Comparison of ENCODE assay signal across 8 mouse cellular contexts in genomic region chr7:24610879-24611494, GRCm38 (mm10). TPM values are rescaled to one million over a fixed set of nuclear protein-coding genes. Genes with fewer than 3 reads are reported as not detected.
DNase-seq lines count a peak whose midpoint lies in the region; ATAC-seq and TF ChIP-seq lines count a peak whose summit lies in the region.

No protein-coding gene starts in this region.

- no peak for TF ChIP-seq CTCF in embryonic fibroblast, embryonic 13.5 days (IDR thresholded peaks at IDR 0.05; ENCODE audit: borderline replicate concordance, insufficient read depth, low read length)
- TF ChIP-seq CTCF in kidney, postnatal 0 days (IDR thresholded peaks at IDR 0.05; ENCODE audit: low read depth): no peak

- peak overlapping the region; percentile 28; the same call in 1 of the 2 replicates for H3K9ac ChIP-seq in heart, embryonic 14.5 days (ENCODE audit: low read length)
- H3K9ac ChIP-seq in kidney, postnatal 0 days (ENCODE audit: low read depth, low read length): peak overlapping the region; percentile 46

- H3K27ac ChIP-seq in embryonic fibroblast, embryonic 13.5 days (ENCODE audit: insufficient read depth, low read length): no peak overlapping the region
- no peak overlapping the region for H3K27ac ChIP-seq in heart, embryonic 14.5 days (replicated peaks in 1 of 2; ENCODE audit: control insufficient read depth in 1 of 2, insufficient read depth in 1 of 2, low read depth in 2 of 2, low read length in 2 of 2)
- H3K27ac ChIP-seq in kidney, postnatal 0 days: peak overlapping the region; percentile 44; the same call in 1 of the 2 replicates

- H3K4me3 ChIP-seq in embryonic fibroblast, embryonic 13.5 days (ENCODE audit: insufficient read depth, low read length): peak overlapping the region; percentile 48
- H3K4me3 ChIP-seq in heart, embryonic 14.5 days (ENCODE audit: control insufficient read depth in 1 of 2, insufficient read depth in 1 of 2, low read depth in 1 of 2, low read length in 2 of 2): peak overlapping the region; percentile 36 to 40
- H3K4me3 ChIP-seq in kidney, postnatal 0 days (replicated peaks; ENCODE audit: low read depth, low read length): peak overlapping the region; percentile 52

- TF ChIP-seq POLR2A in embryonic fibroblast, embryonic 13.5 days (IDR thresholded peaks at IDR 0.05; ENCODE audit: low read depth, low read length): no peak

- H3K4me1 ChIP-seq in embryonic fibroblast, embryonic 13.5 days (ENCODE audit: control insufficient read depth, insufficient read depth, low read length): no peaks in the 10 kb centered on the region
- H3K4me1 ChIP-seq in heart, embryonic 14.5 days (ENCODE audit: control insufficient read depth in 2 of 2, insufficient read depth in 2 of 2, low read length in 2 of 2): peaks cover 4 to 14% of the 10 kb centered on the region in 2 experiments; a peak in 3 of 4 replicates
- peaks cover 17% of the 10 kb centered on the region for H3K4me1 ChIP-seq in kidney, postnatal 0 days (replicated peaks; ENCODE audit: insufficient read depth, low read length)

- peak; percentile 31 for DNase-seq in right cerebral cortex, adult 18-20 months
- DNase-seq in right cerebral cortex, postnatal 36 days (ENCODE audit: low spot score in 2 of 2): no peak
- DNase-seq in kidney, postnatal 0 days (ENCODE audit: low spot score): peak; percentile 90
- DNase-seq in lung, postnatal 10 days: peak; percentile 96
- peak; percentile 78 for DNase-seq in ovary, adult 18-20 months (ENCODE audit: low spot score)
- DNase-seq in thymus, postnatal 25 days: peak; percentile 97

- no peaks in the 10 kb centered on the region for H3K9me3 ChIP-seq in heart, embryonic 14.5 days (ENCODE audit: control insufficient read depth, low read length)
- H3K9me3 ChIP-seq in kidney, postnatal 0 days (replicated peaks; ENCODE audit: low read length): no peaks in the 10 kb centered on the region

- peak overlapping the region; percentile 60 for H3K4me2 ChIP-seq in heart, embryonic 14.5 days (ENCODE audit: low read length)
- peak overlapping the region; percentile 85 for H3K4me2 ChIP-seq in kidney, postnatal 0 days (ENCODE audit: low read length)

- no peaks in the 10 kb centered on the region for H3K36me3 ChIP-seq in heart, embryonic 14.5 days (ENCODE audit: control insufficient read depth, insufficient read depth, low read length)
- H3K36me3 ChIP-seq in kidney, postnatal 0 days (ENCODE audit: insufficient read depth, low read length): no peaks in the 10 kb centered on the region

- 1% methylated on average over 36 of the region's 36 CpGs for WGBS in heart, embryonic 14.5 days
- WGBS in kidney, postnatal 0 days: under 1% methylated on average over 36 of the region's 36 CpGs

- peaks cover 54% of the 10 kb centered on the region for H3K27me3 ChIP-seq in heart, embryonic 14.5 days (ENCODE audit: control insufficient read depth, insufficient read depth, low read length)
- peaks cover 18% of the 10 kb centered on the region for H3K27me3 ChIP-seq in kidney, postnatal 0 days (ENCODE audit: insufficient read depth, low read length)

- peak; percentile 36; the same call in 1 of the 2 replicates for ATAC-seq in heart, embryonic 14.5 days (ENCODE audit: insufficient number of reproducible peaks, insufficient read depth, low FRiP score, low read depth)
- ATAC-seq in kidney, postnatal 0 days (replicated peaks; ENCODE audit: low FRiP score, low read depth): peak; percentile 81

RNA-seq across cellular contexts. Expression of gene Phldb3, which starts 0.4 kb away (rescaled TPM):
- polyA plus RNA-seq in embryonic fibroblast, embryonic 13.5 days (2011; ENCODE audit: insufficient read length, low read depth, missing spikeins): 0.76 and 0.97 TPM in 2 replicates
- polyA plus RNA-seq in heart, embryonic 14.5 days (2014; fragmentation: Nextera tagmentation; extraction: Ambion mirVana): 0.08 TPM in 1 of 2 replicates, not detected in the other
- 0.11 and 0.20 TPM in 2 replicates for polyA plus RNA-seq in kidney, postnatal 0 days (2015; fragmentation: Nextera tagmentation; extraction: Ambion mirVana)

RNA-seq across cellular contexts. Expression of gene Zfp575, which starts 23.5 kb away (rescaled TPM):
- 2.3 and 2.6 TPM in 2 replicates for polyA plus RNA-seq in embryonic fibroblast, embryonic 13.5 days (2011; ENCODE audit: insufficient read length, low read depth, missing spikeins)
- polyA plus RNA-seq in heart, embryonic 14.5 days (2014; fragmentation: Nextera tagmentation; extraction: Ambion mirVana): 0.36 and 0.49 TPM in 2 replicates
- polyA plus RNA-seq in kidney, postnatal 0 days (2015; fragmentation: Nextera tagmentation; extraction: Ambion mirVana): 4.0 and 4.3 TPM in 2 replicates

RNA-seq across cellular contexts. Expression of gene Ethe1, which starts 23.6 kb away (rescaled TPM):
- 11.3 and 16.2 TPM in 2 replicates for polyA plus RNA-seq in embryonic fibroblast, embryonic 13.5 days (2011; ENCODE audit: insufficient read length, low read depth, missing spikeins)
- polyA plus RNA-seq in heart, embryonic 14.5 days (2014; fragmentation: Nextera tagmentation; extraction: Ambion mirVana): 24.8 and 26.2 TPM in 2 replicates
- 43.7 and 43.8 TPM in 2 replicates for polyA plus RNA-seq in kidney, postnatal 0 days (2015; fragmentation: Nextera tagmentation; extraction: Ambion mirVana)

RNA-seq across cellular contexts. Expression of gene Lypd3, which starts 25.4 kb away (rescaled TPM):
- polyA plus RNA-seq in embryonic fibroblast, embryonic 13.5 days (2011; ENCODE audit: insufficient read length, low read depth, missing spikeins): not detected in 2 replicates
- not detected in 2 replicates for polyA plus RNA-seq in heart, embryonic 14.5 days (2014; fragmentation: Nextera tagmentation; extraction: Ambion mirVana)
- 0.68 and 0.88 TPM in 2 replicates for polyA plus RNA-seq in kidney, postnatal 0 days (2015; fragmentation: Nextera tagmentation; extraction: Ambion mirVana)

Comparison
In these comparisons a context has a peak if more than half of its experiments do, and no peak if none do; other contexts are left out.
1. DNase-seq: peak in right cerebral cortex, adult 18-20 months (single experiment), kidney, postnatal 0 days (single experiment), lung, postnatal 10 days (single experiment), ovary, adult 18-20 months (single experiment) and thymus, postnatal 25 days (single experiment); none in right cerebral cortex, postnatal 36 days (0 of 2).
2. Peak in every context shown above with its lines, with median percentiles within 50 percentile points of each other: H3K4me3 ChIP-seq.